Mouse (Mus musculus): Measurements from ENCODE around the gene Ebf1. TPM values are rescaled to one million over a fixed set of nuclear protein-coding genes. Genes with fewer than 3 reads are reported as not detected.

The Ebf1 gene
- polyA plus RNA-seq, 1 experiment from 2014 or later = 54.5 TPM

GRCm38 (mm10) chr11:44888390-44888789 is 271.3 kb downstream of the Ebf1 start:
- no peak overlapping the region for H3K9ac ChIP-seq (ENCODE audit: low read depth, low read length)
- H3K4me3 ChIP-seq (ENCODE audit: low read depth, low read length) = no peak overlapping the region
- ATAC-seq (ENCODE audit: low read depth) = no peak
- no peaks in the 10 kb centered on the region for H3K9me3 ChIP-seq (ENCODE audit: control insufficient read depth, low read length)
- no peaks in the 10 kb centered on the region for H3K27me3 ChIP-seq (replicated peaks; ENCODE audit: control insufficient read depth, insufficient read depth, low read length)
- H3K36me3 ChIP-seq (ENCODE audit: control insufficient read depth, insufficient read depth, low read length) = no peaks in the 10 kb centered on the region
- H3K4me2 ChIP-seq (ENCODE audit: low read depth, low read length) = no peak overlapping the region
- no peak for DNase-seq (ENCODE audit: low spot score)
- 79% methylated on average over 4 of the region's 4 CpGs for whole genome bisulfite sequencing
- no peaks in the 10 kb centered on the region for H3K4me1 ChIP-seq (ENCODE audit: control insufficient read depth, insufficient read depth, low read length)
- no peak overlapping the region for H3K27ac ChIP-seq (replicated peaks; ENCODE audit: low read depth, low read length)

- DNase-seq (ENCODE audit: low spot score) (no peak), ATAC-seq (ENCODE audit: low read depth) (no peak)
- Histone ChIP-seq H3K4me1 (ENCODE audit: control insufficient read depth, insufficient read depth, low read length) (no peaks in the 10 kb centered on the region), H3K4me3 (ENCODE audit: low read depth, low read length) (no peak overlapping the region), H3K36me3 (ENCODE audit: control insufficient read depth, insufficient read depth, low read length) (no peaks in the 10 kb centered on the region), H3K9ac (ENCODE audit: low read depth, low read length) (no peak overlapping the region), H3K9me3 (ENCODE audit: control insufficient read depth, low read length) (no peaks in the 10 kb centered on the region), H3K27me3 (replicated peaks; ENCODE audit: control insufficient read depth, insufficient read depth, low read length) (no peaks in the 10 kb centered on the region), H3K4me2 (ENCODE audit: low read depth, low read length) (no peak overlapping the region), H3K27ac (replicated peaks; ENCODE audit: low read depth, low read length) (no peak overlapping the region)
- 72% methylated on average over 18 of the region's 18 CpGs for WGBS
Observed at GRCm38 (mm10) chr11:44892814-44893521, 275.9 kb downstream of the Ebf1 start.

GRCm38 (mm10) chr11:44893986-44894385 is 276.9 kb downstream of the Ebf1 start:
- Histone ChIP-seq H3K9ac (ENCODE audit: low read depth, low read length) (no peak overlapping the region), H3K4me2 (ENCODE audit: low read depth, low read length) (no peak overlapping the region), H3K9me3 (ENCODE audit: control insufficient read depth, low read length) (no peaks in the 10 kb centered on the region), H3K27me3 (replicated peaks; ENCODE audit: control insufficient read depth, insufficient read depth, low read length) (no peaks in the 10 kb centered on the region), H3K36me3 (ENCODE audit: control insufficient read depth, insufficient read depth, low read length) (no peaks in the 10 kb centered on the region), H3K4me3 (ENCODE audit: low read depth, low read length) (no peak overlapping the region), H3K4me1 (ENCODE audit: control insufficient read depth, insufficient read depth, low read length) (no peaks in the 10 kb centered on the region), H3K27ac (replicated peaks; ENCODE audit: low read depth, low read length) (no peak overlapping the region)
- no peak for DNase-seq (ENCODE audit: low spot score)
- no peak for ATAC-seq (ENCODE audit: low read depth)

- Histone ChIP-seq H3K9me3 (ENCODE audit: control insufficient read depth, low read length) (no peaks in the 10 kb centered on the region), H3K4me3 (ENCODE audit: low read depth, low read length) (no peak overlapping the region), H3K9ac (ENCODE audit: low read depth, low read length) (no peak overlapping the region), H3K36me3 (ENCODE audit: control insufficient read depth, insufficient read depth, low read length) (no peaks in the 10 kb centered on the region), H3K4me2 (ENCODE audit: low read depth, low read length) (no peak overlapping the region), H3K4me1 (ENCODE audit: control insufficient read depth, insufficient read depth, low read length) (no peaks in the 10 kb centered on the region), H3K27me3 (replicated peaks; ENCODE audit: control insufficient read depth, insufficient read depth, low read length) (no peaks in the 10 kb centered on the region), H3K27ac (replicated peaks; ENCODE audit: low read depth, low read length) (no peak overlapping the region)
- ATAC-seq (ENCODE audit: low read depth) = no peak
- no peak for DNase-seq (ENCODE audit: low spot score)
- WGBS = 89% methylated on average over 4 of the region's 4 CpGs
Observed at GRCm38 (mm10) chr11:44894798-44895197, 277.7 kb downstream of the Ebf1 start.

- Histone ChIP-seq H3K27me3 (replicated peaks; ENCODE audit: control insufficient read depth, insufficient read depth, low read length) (no peaks in the 10 kb centered on the region), H3K4me3 (ENCODE audit: low read depth, low read length) (no peak overlapping the region), H3K9ac (ENCODE audit: low read depth, low read length) (no peak overlapping the region), H3K4me1 (ENCODE audit: control insufficient read depth, insufficient read depth, low read length) (no peaks in the 10 kb centered on the region), H3K9me3 (ENCODE audit: control insufficient read depth, low read length) (no peaks in the 10 kb centered on the region), H3K4me2 (ENCODE audit: low read depth, low read length) (no peak overlapping the region), H3K27ac (replicated peaks; ENCODE audit: low read depth, low read length) (no peak overlapping the region), H3K36me3 (ENCODE audit: control insufficient read depth, insufficient read depth, low read length) (no peaks in the 10 kb centered on the region)
- DNase-seq (ENCODE audit: low spot score) (no peak), ATAC-seq (ENCODE audit: low read depth) (no peak)
- WGBS = 85% methylated on average over 1 of the region's 1 CpGs
Observed at GRCm38 (mm10) chr11:44895893-44896292, 278.8 kb downstream of the Ebf1 start.

GRCm38 (mm10) chr11:44897140-44897665 is 280.1 kb downstream of the Ebf1 start:
- Histone ChIP-seq H3K9me3 (ENCODE audit: control insufficient read depth, low read length) (no peaks in the 10 kb centered on the region), H3K36me3 (ENCODE audit: control insufficient read depth, insufficient read depth, low read length) (no peaks in the 10 kb centered on the region), H3K27ac (replicated peaks; ENCODE audit: low read depth, low read length) (no peak overlapping the region), H3K4me1 (ENCODE audit: control insufficient read depth, insufficient read depth, low read length) (no peaks in the 10 kb centered on the region), H3K4me2 (ENCODE audit: low read depth, low read length) (no peak overlapping the region), H3K4me3 (ENCODE audit: low read depth, low read length) (no peak overlapping the region), H3K9ac (ENCODE audit: low read depth, low read length) (no peak overlapping the region), H3K27me3 (replicated peaks; ENCODE audit: control insufficient read depth, insufficient read depth, low read length) (no peaks in the 10 kb centered on the region)
- WGBS = 60% methylated on average over 10 of the region's 10 CpGs
- ATAC-seq (ENCODE audit: low read depth) = no peak
- peak; percentile 44 for DNase-seq (ENCODE audit: low spot score)

- no peak for ATAC-seq (ENCODE audit: low read depth)
- Histone ChIP-seq H3K9ac (ENCODE audit: low read depth, low read length) (no peak overlapping the region), H3K4me2 (ENCODE audit: low read depth, low read length) (no peak overlapping the region), H3K27ac (replicated peaks; ENCODE audit: low read depth, low read length) (no peak overlapping the region), H3K27me3 (replicated peaks; ENCODE audit: control insufficient read depth, insufficient read depth, low read length) (no peaks in the 10 kb centered on the region), H3K36me3 (ENCODE audit: control insufficient read depth, insufficient read depth, low read length) (no peaks in the 10 kb centered on the region), H3K9me3 (ENCODE audit: control insufficient read depth, low read length) (no peaks in the 10 kb centered on the region), H3K4me1 (ENCODE audit: control insufficient read depth, insufficient read depth, low read length) (no peaks in the 10 kb centered on the region), H3K4me3 (ENCODE audit: low read depth, low read length) (no peak overlapping the region)
- DNase-seq (ENCODE audit: low spot score) = no peak
Observed at GRCm38 (mm10) chr11:44899554-44899953, 282.4 kb downstream of the Ebf1 start.

- no peaks in the 10 kb centered on the region for H3K9me3 ChIP-seq (ENCODE audit: control insufficient read depth, low read length)
- H3K27me3 ChIP-seq (replicated peaks; ENCODE audit: control insufficient read depth, insufficient read depth, low read length) = no peaks in the 10 kb centered on the region
- H3K4me3 ChIP-seq (ENCODE audit: low read depth, low read length) = no peak overlapping the region
- H3K36me3 ChIP-seq (ENCODE audit: control insufficient read depth, insufficient read depth, low read length) = no peaks in the 10 kb centered on the region
- DNase-seq (ENCODE audit: low spot score) (no peak), ATAC-seq (ENCODE audit: low read depth) (no peak)
- no peak overlapping the region for H3K27ac ChIP-seq (replicated peaks; ENCODE audit: low read depth, low read length)
- no peak overlapping the region for H3K4me2 ChIP-seq (ENCODE audit: low read depth, low read length)
- H3K9ac ChIP-seq (ENCODE audit: low read depth, low read length) = no peak overlapping the region
- 75% methylated on average over 7 of the region's 7 CpGs for WGBS
- H3K4me1 ChIP-seq (ENCODE audit: control insufficient read depth, insufficient read depth, low read length) = no peaks in the 10 kb centered on the region
Observed at GRCm38 (mm10) chr11:44899965-44900364, 282.8 kb downstream of the Ebf1 start.

GRCm38 (mm10) chr11:44900496-44900895 is 283.4 kb downstream of the Ebf1 start:
- Histone ChIP-seq H3K9ac (ENCODE audit: low read depth, low read length) (no peak overlapping the region), H3K4me3 (ENCODE audit: low read depth, low read length) (no peak overlapping the region), H3K27me3 (replicated peaks; ENCODE audit: control insufficient read depth, insufficient read depth, low read length) (no peaks in the 10 kb centered on the region), H3K27ac (replicated peaks; ENCODE audit: low read depth, low read length) (no peak overlapping the region), H3K4me1 (ENCODE audit: control insufficient read depth, insufficient read depth, low read length) (no peaks in the 10 kb centered on the region), H3K9me3 (ENCODE audit: control insufficient read depth, low read length) (no peaks in the 10 kb centered on the region), H3K4me2 (ENCODE audit: low read depth, low read length) (no peak overlapping the region), H3K36me3 (ENCODE audit: control insufficient read depth, insufficient read depth, low read length) (no peaks in the 10 kb centered on the region)
- ATAC-seq (ENCODE audit: low read depth) (no peak), DNase-seq (ENCODE audit: low spot score) (no peak)
- whole genome bisulfite sequencing = 73% methylated on average over 7 of the region's 7 CpGs
